Mouse (Mus musculus) heart, adult 2 months (tissue): ENCODE results near the gene Napsa.

ENCODE experiments used
- CTCF ChIP-seq: fragments of 200-600 bp; IDR thresholded peaks from 2 replicates; pipeline ENCODE4 v1.8.1; 2022; ENCODE audit warnings: antibody characterized with exemption, mild to moderate bottlenecking, moderate library complexity
- EP300 ChIP-seq: fragments of 200-500 bp; IDR thresholded peaks from 2 replicates; pipeline ENCODE4 v1.6.1; 2011; ENCODE audit warnings: low read depth, low read length, control low read depth; ENCODE audit not compliant: insufficient read depth

DNA sequence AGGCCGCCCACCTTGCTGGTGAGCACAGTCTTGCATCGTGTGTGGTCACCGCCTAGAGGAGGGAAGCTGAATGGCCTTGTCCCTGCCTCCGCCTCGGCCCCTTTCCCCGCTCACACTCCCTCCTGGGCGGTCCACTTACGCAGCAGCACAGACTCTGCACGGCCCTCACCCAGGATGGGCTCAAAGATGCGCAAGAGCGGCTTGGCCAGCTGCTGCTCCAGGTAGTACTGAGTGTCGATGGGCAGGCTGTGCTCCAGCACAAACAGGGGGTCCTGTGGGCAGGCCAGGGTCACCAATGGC is 38.5 kb upstream of the Napsa start:
- TF ChIP-seq CTCF (no peak), EP300 (no peak)
